Mouse (Mus musculus) limb, embryonic 14.5 days (tissue): ENCODE measurements around the gene Stag1. TPM values are rescaled to one million over a fixed set of nuclear protein-coding genes. Genes with fewer than 3 reads are reported as not detected.
A peak's percentile ranks its signal among the peaks of the same experiment; 100 is the strongest.

ENCODE experiments used
- ATAC-seq: fragments of 200-750 bp; cut with Nextera tagmentation; 2 replicates; pipeline ENCODE4 v1.8.0; 2017; ENCODE audit warnings: low read depth, moderate number of reproducible peaks, moderate TSS enrichment; ENCODE audit not compliant: low FRiP score
- DNase-seq: peaks from one replicate; pipeline ENCODE4 v3.0.0-alpha.2; 2015; ENCODE audit warnings: low spot score
- H3K27ac ChIP-seq: fragments of 300-500 bp; sonication (generic); replicated peaks from 2 replicates; pipeline ENCODE4 v1.5.1; 2014; ENCODE audit warnings: low read depth, mild to moderate bottlenecking, low read length, moderate library complexity, mixed read lengths
- H3K27me3 ChIP-seq: fragments of 300-500 bp; sonication (generic); 2 replicates; pipeline ENCODE4 v1.6.1; 2014; ENCODE audit warnings: low read length, mixed read lengths; ENCODE audit not compliant: control insufficient read depth, insufficient read depth
- H3K36me3 ChIP-seq: fragments of 300-500 bp; sonication (generic); 2 replicates; pipeline ENCODE4 v1.6.1; 2014; ENCODE audit warnings: mild to moderate bottlenecking, low read length, moderate library complexity, mixed read lengths; ENCODE audit not compliant: control insufficient read depth, insufficient read depth
- H3K4me1 ChIP-seq: fragments of 300-500 bp; sonication (generic); 2 replicates; pipeline ENCODE4 v1.6.1; 2014; ENCODE audit warnings: antibody characterized with exemption, low read length, mixed read lengths; ENCODE audit not compliant: control insufficient read depth, insufficient read depth
- H3K4me2 ChIP-seq: fragments of 300-500 bp; sonication (generic); replicated peaks from 2 replicates; pipeline ENCODE4 v1.6.1; 2014; ENCODE audit warnings: low read depth, mild to moderate bottlenecking, low read length, moderate library complexity; ENCODE audit not compliant: severe bottlenecking
- H3K4me3 ChIP-seq: fragments of 300-500 bp; sonication (generic); replicated peaks from 2 replicates; pipeline ENCODE4 v1.5.1; 2014; ENCODE audit warnings: low read length
- H3K9ac ChIP-seq: fragments of 300-500 bp; sonication (generic); 2 replicates; pipeline ENCODE4 v1.6.1; 2014; ENCODE audit warnings: mild to moderate bottlenecking, low read depth, low read length, moderate library complexity; ENCODE audit not compliant: severe bottlenecking
- H3K9me3 ChIP-seq: fragments of 300-500 bp; sonication (generic); 2 replicates; pipeline ENCODE4 v1.6.1; 2016; ENCODE audit warnings: low read length; ENCODE audit not compliant: control insufficient read depth
- POLR2A ChIP-seq: fragments of 200-500 bp; IDR thresholded peaks from 2 replicates; pipeline ENCODE4 v1.8.0; 2012; ENCODE audit warnings: inconsistent platforms, mild to moderate bottlenecking, moderate library complexity, borderline replicate concordance; ENCODE audit not compliant: insufficient read depth, insufficient read length; ENCODE audit errors: extremely low read depth
- WGBS: fragments of 180-500 bp; shearing (Covaris S2); extraction: QIAGEN DNeasy Blood & Tissue Kit; methylation state at CpG from one replicate; pipeline ENCODE4 v1.1.7; 2014; 5-methylcytosine and 5-hydroxymethylcytosine counted together
- polyA plus RNA-seq, 2 experiments: library from polyadenylated mRNA; depleted of rRNA in 1 of 2; stranded (reverse) in 1 of 2; unstranded in 1 of 2; fragments of >200 nt; fragmentation: Nextera tagmentation in 1 of 2; extraction: Ambion mirVana in 1 of 2; gene quantifications; 2 replicates each; pipeline versions ENCODE4 v1.2.1 to v1.2.3; 2012 to 2014

Stag1 gene
- polyA plus RNA-seq, 2 experiments: 35.0 to 45.5 TPM

- no peak overlapping the region for H3K27ac ChIP-seq
- no peaks in the 10 kb centered on the region for H3K36me3 ChIP-seq
- TF ChIP-seq POLR2A: no peak
- H3K4me2 ChIP-seq: peak overlapping the region; percentile 49
- ATAC-seq (no peak), DNase-seq (no peak)
- H3K27me3 ChIP-seq: no peaks in the 10 kb centered on the region
- H3K4me1 ChIP-seq: peaks cover 12% of the 10 kb centered on the region
- peak overlapping the region; percentile 97; the same call in 1 of the 2 replicates for H3K9ac ChIP-seq
- 29% methylated on average over 8 of the region's 8 CpGs for WGBS
- H3K4me3 ChIP-seq: peak overlapping the region; percentile 79
- H3K9me3 ChIP-seq: no peaks in the 10 kb centered on the region
These were observed 47.7 kb downstream of the Stag1 start for GRCm38 (mm10) chr9:100645026-100645940.

DNA sequence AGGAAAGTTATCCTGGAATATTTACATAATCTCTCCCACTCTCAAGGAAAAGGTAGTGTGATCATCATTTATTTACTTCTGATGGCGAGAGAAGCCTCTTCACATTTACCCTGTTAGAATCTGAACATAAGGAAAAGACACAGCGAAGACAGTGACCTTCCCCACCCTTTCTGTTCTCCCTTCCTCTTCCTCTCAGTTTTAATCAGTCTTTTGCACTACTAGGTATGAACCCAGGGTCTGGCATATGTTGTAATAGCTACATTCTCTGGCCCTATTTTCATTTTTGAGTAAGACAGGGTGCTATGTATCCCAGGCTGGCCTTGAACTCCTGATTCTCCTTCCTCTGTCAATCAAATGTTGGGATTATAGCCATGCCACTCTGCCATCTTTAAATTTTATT lies 48.7 kb downstream of the Stag1 start:
- Histone ChIP-seq H3K4me1 (peaks cover 10% of the 10 kb centered on the region), H3K36me3 (no peaks in the 10 kb centered on the region), H3K27me3 (no peaks in the 10 kb centered on the region), H3K4me2 (no peak overlapping the region), H3K27ac (no peak overlapping the region), H3K9ac (no peak overlapping the region), H3K9me3 (no peaks in the 10 kb centered on the region), H3K4me3 (no peak overlapping the region)
- WGBS: 92% methylated on average over 2 of the region's 2 CpGs
- ATAC-seq (no peak), DNase-seq (no peak)
- TF ChIP-seq POLR2A: no peak

- H3K4me2 ChIP-seq: no peak overlapping the region
- no peak for TF ChIP-seq POLR2A
- no peak for ATAC-seq
- H3K27ac ChIP-seq: no peak overlapping the region
- peaks cover 5% of the 10 kb centered on the region; the same call in 1 of the 2 replicates for H3K4me1 ChIP-seq
- DNase-seq: no peak
- H3K4me3 ChIP-seq: no peak overlapping the region
- no peaks in the 10 kb centered on the region for H3K27me3 ChIP-seq
- H3K9ac ChIP-seq: no peak overlapping the region
- H3K36me3 ChIP-seq: no peaks in the 10 kb centered on the region
- 88% methylated on average over 2 of the region's 2 CpGs for WGBS
- H3K9me3 ChIP-seq: no peaks in the 10 kb centered on the region
These were observed 50.3 kb downstream of the Stag1 start for GRCm38 (mm10) chr9:100647774-100648323.

- 87% methylated on average over 3 of the region's 3 CpGs for WGBS
- Histone ChIP-seq H3K9ac (no peak overlapping the region), H3K4me2 (no peak overlapping the region), H3K27me3 (no peaks in the 10 kb centered on the region), H3K4me1 (no peaks in the 10 kb centered on the region), H3K27ac (no peak overlapping the region), H3K36me3 (no peaks in the 10 kb centered on the region), H3K4me3 (no peak overlapping the region), H3K9me3 (no peaks in the 10 kb centered on the region)
- no peak for TF ChIP-seq POLR2A
- DNase-seq (no peak), ATAC-seq (no peak)
These were observed 56.5 kb downstream of the Stag1 start for GRCm38 (mm10) chr9:100654104-100654503.

DNA sequence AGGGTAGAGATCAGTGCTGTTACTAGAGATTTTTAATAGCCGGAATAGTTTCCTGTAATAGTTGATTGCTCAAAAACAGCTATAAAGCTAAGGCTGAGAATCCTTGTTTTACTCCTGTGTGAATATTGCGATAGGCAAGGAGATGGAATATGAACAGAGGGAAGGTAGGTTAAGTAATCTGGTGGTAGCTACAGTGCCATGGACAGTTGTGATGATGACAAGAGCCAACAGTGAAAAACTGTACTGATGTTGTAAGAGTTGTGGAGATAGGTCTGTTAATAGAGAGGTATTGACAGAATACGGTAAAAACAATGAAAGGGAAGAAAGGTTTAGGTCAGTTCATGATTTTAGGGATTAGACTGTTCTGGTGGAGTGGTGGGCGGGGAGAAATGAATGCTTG lies 58.5 kb downstream of the Stag1 start:
- Histone ChIP-seq H3K4me3 (no peak overlapping the region), H3K27ac (no peak overlapping the region), H3K9ac (no peak overlapping the region), H3K4me1 (no peaks in the 10 kb centered on the region), H3K9me3 (peaks cover under 1% of the 10 kb centered on the region; the same call in 1 of the 2 replicates), H3K27me3 (no peaks in the 10 kb centered on the region), H3K4me2 (no peak overlapping the region), H3K36me3 (no peaks in the 10 kb centered on the region)
- no peak for TF ChIP-seq POLR2A
- DNase-seq (no peak), ATAC-seq (no peak)
- 91% methylated on average over 4 of the region's 4 CpGs for WGBS
